Mouse (Mus musculus) thymus, adult 2 months (tissue): ENCODE data around the gene Cntn3. TPM values are rescaled to one million over a fixed set of nuclear protein-coding genes. Genes with fewer than 3 reads are reported as not detected.
"Not testable (repeated sequence)": the region's sequence is repeated elsewhere in the genome, so short reads cannot be mapped to it uniquely, and the experiment has no call there.

Experiments
- DNase-seq: peaks from one replicate; pipeline ENCODE4 v3.0.0; 2021
- H3K27ac ChIP-seq: fragments of 200-500 bp; 2 replicates; pipeline ENCODE4 v1.5.1; 2012; ENCODE audit warnings: low read length, control low read depth; ENCODE audit not compliant: control insufficient read depth, insufficient read depth
- H3K27me3 ChIP-seq: fragments of 200-500 bp; 2 replicates; pipeline ENCODE4 v1.6.1; 2012; ENCODE audit warnings: mild to moderate bottlenecking, low read length, moderate library complexity, mixed read lengths; ENCODE audit not compliant: control insufficient read depth, insufficient read depth
- H3K36me3 ChIP-seq: fragments of 200-500 bp; 2 replicates; pipeline ENCODE4 v1.6.1; 2012; ENCODE audit warnings: mild to moderate bottlenecking, low read length, moderate library complexity; ENCODE audit not compliant: control insufficient read depth, insufficient read depth
- H3K4me1 ChIP-seq: fragments of 200-500 bp; replicated peaks from 2 replicates; pipeline ENCODE4 v1.6.1; 2012; ENCODE audit warnings: low read length; ENCODE audit not compliant: control insufficient read depth, insufficient read depth
- H3K4me3 ChIP-seq: fragments of 200-500 bp; 2 replicates; pipeline ENCODE4 v1.5.1; 2012; ENCODE audit warnings: mild to moderate bottlenecking, low read length, control low read depth, moderate library complexity; ENCODE audit not compliant: control insufficient read depth, insufficient read depth
- CTCF ChIP-seq: fragments of 200-500 bp; IDR thresholded peaks from 2 replicates; pipeline ENCODE4 v1.5.1; 2012; ENCODE audit warnings: mild to moderate bottlenecking, control low read depth, low read length, moderate library complexity, borderline replicate concordance; ENCODE audit not compliant: control insufficient read depth, poor library complexity, insufficient read depth; ENCODE audit errors: extremely low read depth
- POLR2A ChIP-seq: fragments of 200-500 bp; IDR thresholded peaks from 2 replicates; pipeline ENCODE4 v1.6.1; 2012; ENCODE audit warnings: mild to moderate bottlenecking, low read length, control low read depth, moderate library complexity; ENCODE audit not compliant: control insufficient read depth, poor library complexity, insufficient read depth; ENCODE audit errors: extremely low read depth
- WGBS: fragments of 180-500 bp; shearing (Covaris S2); methylation state at CpG from one replicate; pipeline ENCODE4 v1.1.7; 2018; 5-methylcytosine and 5-hydroxymethylcytosine counted together
- polyA plus RNA-seq: library from polyadenylated mRNA; depleted of rRNA; stranded (reverse); fragments of >200 nt; gene quantifications from 2 replicates; pipeline ENCODE4 v1.2.3, GENCODE M21; 2012; rRNA removed

Cntn3 gene
- polyA plus RNA-seq, result not detected in 2 replicates

GRCm38 (mm10) chr6:102573001-102573400, at the start of gene Cntn3:
Gene Cntn3, minus strand, starts transcription at chr6:102573101.
- not testable (repeated sequence) for H3K4me1 ChIP-seq, H3K4me3 ChIP-seq, H3K27me3 ChIP-seq, DNase-seq, H3K27ac ChIP-seq, H3K36me3 ChIP-seq
- WGBS, result 100% methylated on average over 4 of the region's 20 CpGs

GRCm38 (mm10) chr6:102600773-102601172, 27.9 kb upstream of the Cntn3 start:
- no peak for DNase-seq
- 86% methylated on average over 2 of the region's 2 CpGs for WGBS

GRCm38 (mm10) chr6:102597756-102598155, 24.9 kb upstream of the Cntn3 start:
- Histone ChIP-seq H3K4me3 (no peak overlapping the region), H3K27ac (no peak overlapping the region), H3K4me1 (no peaks in the 10 kb centered on the region), H3K27me3 (no peaks in the 10 kb centered on the region), H3K36me3 (no peaks in the 10 kb centered on the region)
- DNase-seq, result no peak
- 69% methylated on average over 2 of the region's 2 CpGs for whole genome bisulfite sequencing
- TF ChIP-seq CTCF, result no peak
- TF ChIP-seq POLR2A, result no peak

More at GRCm38 (mm10) chr6:102600773-102601172, 27.9 kb upstream of the Cntn3 start:
- Histone ChIP-seq H3K27ac (no peak overlapping the region), H3K36me3 (no peaks in the 10 kb centered on the region), H3K4me1 (no peaks in the 10 kb centered on the region), H3K4me3 (no peak overlapping the region), H3K27me3 (no peaks in the 10 kb centered on the region)
- TF ChIP-seq CTCF, result no peak
- TF ChIP-seq POLR2A, result no peak

- no peak overlapping the region for H3K4me3 ChIP-seq
- H3K4me1 ChIP-seq, result no peaks in the 10 kb centered on the region
- DNase-seq, result no peak
- 97% methylated on average over 4 of the region's 4 CpGs for WGBS
- no peak for TF ChIP-seq CTCF
- no peak for TF ChIP-seq POLR2A
- H3K27me3 ChIP-seq, result no peaks in the 10 kb centered on the region
- H3K27ac ChIP-seq, result no peak overlapping the region
- H3K36me3 ChIP-seq, result no peaks in the 10 kb centered on the region
These were observed 17.2 kb upstream of the Cntn3 start for GRCm38 (mm10) chr6:102590151-102590550.

GRCm38 (mm10) chr6:102589311-102589710, 16.4 kb upstream of the Cntn3 start:
- Histone ChIP-seq H3K27ac (no peak overlapping the region), H3K36me3 (no peaks in the 10 kb centered on the region), H3K27me3 (no peaks in the 10 kb centered on the region), H3K4me1 (no peaks in the 10 kb centered on the region), H3K4me3 (no peak overlapping the region)
- no peak for DNase-seq
- WGBS, result 74% methylated on average over 4 of the region's 4 CpGs
- no peak for TF ChIP-seq POLR2A
- no peak for TF ChIP-seq CTCF

GRCm38 (mm10) chr6:102586056-102586455, 13.2 kb upstream of the Cntn3 start:
- no peaks in the 10 kb centered on the region for H3K27me3 ChIP-seq
- no peak overlapping the region for H3K4me3 ChIP-seq
- TF ChIP-seq POLR2A (no peak), CTCF (no peak)
- H3K27ac ChIP-seq, result no peak overlapping the region
- H3K36me3 ChIP-seq, result no peaks in the 10 kb centered on the region
- DNase-seq, result no peak
- no peaks in the 10 kb centered on the region for H3K4me1 ChIP-seq

- Histone ChIP-seq H3K36me3 (no peaks in the 10 kb centered on the region), H3K4me3 (no peak overlapping the region), H3K27me3 (no peaks in the 10 kb centered on the region), H3K4me1 (no peaks in the 10 kb centered on the region), H3K27ac (no peak overlapping the region)
- no peak for DNase-seq
- TF ChIP-seq CTCF, result no peak
- no peak for TF ChIP-seq POLR2A
- WGBS, result 88% methylated on average over 2 of the region's 2 CpGs
These were observed 10.7 kb upstream of the Cntn3 start for GRCm38 (mm10) chr6:102583578-102583977.

GRCm38 (mm10) chr6:102567496-102567895, 5.4 kb downstream of the Cntn3 start:
- 65% methylated on average over 1 of the region's 1 CpGs for WGBS
- H3K27me3 ChIP-seq, result 0 out of 2 replicates have a peak, but pooled peaks cover 2% of the 10 kb centered on the region

More at GRCm38 (mm10) chr6:102567496-102567895, 5.4 kb downstream of the Cntn3 start:
- H3K27ac ChIP-seq, result no peak overlapping the region
- no peaks in the 10 kb centered on the region for H3K36me3 ChIP-seq
- no peaks in the 10 kb centered on the region for H3K4me1 ChIP-seq
- TF ChIP-seq CTCF (no peak), POLR2A (no peak)
- DNase-seq, result no peak
- no peak overlapping the region for H3K4me3 ChIP-seq
